Mouse (Mus musculus) mouse embryonic stem cell (cell line): Measurements from ENCODE around the gene Zfp72.

Source experiments
- in situ Hi-C, 2 experiments: fragments of 300-500 bp; cut with MboI; formaldehyde crosslinking; loops; 1 replicate in 1 of 2; 3 replicates in 1 of 2; pipeline ENCODE4 v1.14.3; 2019 to 2020; ENCODE audit warnings: low sequenced_read_pairs in 2 of 2, low pct_unique_long_range_greater_than_20kb in 1 of 2, mixed read lengths in 1 of 2; ENCODE audit not compliant: unreplicated experiment in 1 of 2

Zfp72 gene

DNA sequence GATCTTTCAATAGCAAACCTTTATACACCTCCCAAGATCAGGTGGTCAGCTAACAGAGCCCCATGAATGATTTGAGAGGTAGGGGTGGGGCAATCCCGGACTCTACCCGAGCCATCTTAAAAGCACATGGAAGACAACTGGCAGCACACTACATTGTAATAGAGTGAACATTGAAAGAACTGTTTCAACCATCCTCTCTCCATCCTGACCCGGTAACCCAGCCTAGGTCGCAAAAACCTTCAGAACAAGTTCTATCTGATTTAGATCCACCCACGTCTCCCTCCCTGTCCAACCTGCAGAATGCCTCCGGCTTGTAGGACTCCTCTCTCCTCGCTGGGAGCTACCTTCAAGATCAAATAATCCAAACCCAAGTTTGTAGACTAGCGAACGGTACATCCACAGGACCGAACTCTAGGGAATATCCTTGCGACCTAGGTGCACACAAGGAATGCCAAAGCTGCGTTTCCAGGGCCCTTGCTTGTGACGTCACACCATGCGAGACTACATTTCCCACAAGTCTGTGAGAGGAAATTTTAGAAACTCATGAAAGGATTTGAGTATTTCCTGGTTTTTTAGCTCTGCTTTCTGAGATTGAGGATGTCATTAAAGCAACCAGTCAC lies at the start of gene Zfp72:
Gene Zfp72, minus strand, starts transcription at position 466 of the 620 bp plus-strand sequence.
- in situ Hi-C loops, result no loop called here

DNA sequence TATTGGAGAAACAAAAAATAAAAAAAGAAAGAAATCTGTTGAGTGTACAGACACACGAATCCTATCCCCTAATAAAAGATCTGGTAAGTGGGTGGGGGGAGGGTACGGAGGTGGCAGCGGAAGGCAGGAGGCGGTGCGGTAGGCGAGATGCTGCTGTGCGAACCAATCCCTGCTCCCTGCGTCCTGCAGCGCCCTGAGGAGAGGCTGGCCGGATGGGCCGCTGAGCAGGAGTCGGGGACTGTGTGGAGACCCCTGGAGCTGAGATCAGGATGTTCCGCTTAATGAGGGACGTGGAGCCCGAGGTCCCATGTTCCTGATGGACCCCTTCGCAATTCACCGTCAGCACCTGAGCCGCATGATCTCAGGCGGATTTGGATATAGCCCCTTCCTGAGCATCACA lies 49.3 kb upstream of the Zfp72 start:
- in situ Hi-C loops, result no loop called here

DNA sequence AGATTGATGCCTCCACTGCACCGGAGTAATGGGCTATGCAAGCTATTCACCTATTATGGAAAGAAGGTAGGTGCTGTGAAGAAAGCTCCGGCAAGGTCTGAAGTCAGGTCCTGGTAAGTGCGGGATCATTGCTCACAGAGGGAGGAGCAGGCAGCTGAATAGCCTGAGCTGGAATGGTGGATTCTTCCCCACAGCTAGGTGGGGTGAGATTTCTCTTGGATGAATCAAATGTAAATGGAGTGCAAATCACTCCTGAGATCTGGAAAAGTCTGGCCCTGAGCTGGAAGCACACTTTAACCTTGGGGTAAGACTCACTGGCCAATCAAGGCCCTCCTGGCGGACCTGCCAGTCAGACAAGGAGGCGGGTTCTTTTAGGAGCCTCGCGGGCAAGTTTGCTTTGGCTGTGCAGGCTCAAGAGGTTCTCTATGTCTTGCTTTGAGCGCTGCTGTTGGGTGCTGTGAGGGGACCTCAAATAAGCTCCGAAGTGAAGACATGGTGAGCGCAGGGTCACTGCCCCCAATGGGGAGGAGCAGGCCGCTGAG lies 8.7 kb upstream of the Zfp72 start, which contains the start of gene Ftl1-ps1:
Gene Ftl1-ps1, plus strand, starts transcription at position 397 of the 542 bp plus-strand sequence.
- in situ Hi-C loops, result no loop called here

DNA sequence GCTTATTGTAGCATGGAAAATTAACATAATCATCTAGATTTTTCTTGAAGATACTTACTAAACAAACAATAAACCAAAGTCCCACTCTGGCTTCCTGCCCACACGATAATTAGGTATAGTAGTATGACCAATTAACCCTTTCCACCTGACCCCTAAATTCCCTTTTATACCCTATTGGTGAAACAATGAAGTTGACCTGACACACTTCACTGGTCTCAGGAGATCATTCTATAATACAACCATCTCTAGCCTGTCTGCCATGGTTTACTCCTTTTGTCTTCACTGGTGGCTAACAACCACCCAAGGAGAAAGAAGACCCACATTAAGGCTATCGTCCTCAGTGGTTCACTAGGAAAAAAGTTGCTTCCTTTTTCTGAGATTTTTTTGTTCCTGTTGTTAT lies 520 bp upstream of the Zfp72 start:
- in situ Hi-C loops, result no loop called here

DNA sequence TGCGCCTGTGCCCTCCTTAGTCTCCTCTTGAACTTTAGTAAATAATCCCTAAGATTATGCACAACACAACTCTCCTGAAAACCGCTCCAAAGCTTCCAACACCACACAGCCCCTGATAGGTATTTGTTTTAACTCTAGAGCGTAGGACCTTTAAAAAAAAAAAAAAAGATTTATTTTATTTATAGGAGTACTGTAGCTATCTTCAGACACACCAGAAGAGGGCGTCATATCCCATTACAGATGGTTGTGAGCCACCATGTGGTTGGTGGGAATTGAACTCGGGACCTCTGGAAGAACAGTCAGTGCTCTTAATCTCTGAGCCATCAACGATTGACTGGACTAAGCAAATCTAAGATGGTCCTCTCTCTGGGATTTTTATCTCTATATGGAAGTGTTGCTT lies 906 bp downstream of the Zfp72 start:
- in situ Hi-C loops, result no loop called here

DNA sequence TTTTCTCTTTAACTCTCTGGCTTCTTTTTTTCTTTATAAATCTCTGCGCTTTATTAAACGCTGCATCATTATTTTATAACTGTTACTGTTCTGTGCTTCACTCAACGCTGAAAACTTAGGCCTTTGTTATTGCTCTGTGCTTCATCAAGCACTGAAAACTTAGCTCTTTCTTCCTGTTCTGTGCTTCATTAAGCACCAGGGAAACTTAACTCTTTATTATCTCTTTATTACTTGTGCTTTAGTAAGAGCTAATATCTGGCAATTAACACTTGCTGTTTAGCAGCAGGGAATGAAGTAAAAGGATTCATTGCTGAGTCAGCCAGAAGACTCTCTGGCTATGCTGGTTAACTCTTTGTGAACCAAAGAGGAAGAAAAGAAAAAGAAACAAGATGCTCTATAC lies 8.3 kb downstream of the Zfp72 start:
- in situ Hi-C loops, result no loop called here

DNA sequence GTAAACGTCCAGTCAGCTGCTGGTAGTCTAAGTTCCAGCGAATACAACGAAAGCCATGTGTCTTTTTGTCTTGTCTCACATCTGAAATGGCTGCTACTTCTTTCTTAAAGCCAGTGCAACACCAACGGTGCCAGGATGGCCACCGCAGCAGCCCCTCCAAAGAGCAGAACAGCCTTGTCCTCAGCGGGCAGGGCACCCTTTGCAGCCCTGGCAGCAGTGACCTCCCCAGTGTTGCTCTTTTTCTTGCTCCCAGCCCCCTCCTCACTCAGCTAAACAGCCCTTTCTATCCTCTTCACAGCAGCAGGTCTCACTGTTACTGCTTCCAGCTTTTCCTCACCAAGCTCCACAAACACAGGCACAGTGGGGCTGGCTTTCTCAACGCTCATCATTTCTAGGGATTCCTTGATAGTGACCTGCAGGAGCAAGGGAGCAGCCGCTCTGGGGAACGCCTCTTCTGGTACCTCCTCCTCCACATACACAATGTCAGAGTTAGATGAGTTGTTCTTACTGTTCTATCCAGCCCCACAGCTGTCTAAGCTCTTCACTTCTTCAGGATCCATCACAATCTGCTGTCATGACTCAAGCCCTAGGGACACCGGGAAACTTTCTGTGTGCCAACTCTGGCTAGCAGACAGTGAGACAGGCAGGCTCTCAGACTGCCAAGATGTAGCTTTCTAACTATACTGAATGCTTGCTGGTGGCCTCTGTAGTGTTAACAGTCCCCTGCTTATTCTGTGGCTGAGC lies 8.9 kb downstream of the Zfp72 start:
- in situ Hi-C loops, result no loop called here

DNA sequence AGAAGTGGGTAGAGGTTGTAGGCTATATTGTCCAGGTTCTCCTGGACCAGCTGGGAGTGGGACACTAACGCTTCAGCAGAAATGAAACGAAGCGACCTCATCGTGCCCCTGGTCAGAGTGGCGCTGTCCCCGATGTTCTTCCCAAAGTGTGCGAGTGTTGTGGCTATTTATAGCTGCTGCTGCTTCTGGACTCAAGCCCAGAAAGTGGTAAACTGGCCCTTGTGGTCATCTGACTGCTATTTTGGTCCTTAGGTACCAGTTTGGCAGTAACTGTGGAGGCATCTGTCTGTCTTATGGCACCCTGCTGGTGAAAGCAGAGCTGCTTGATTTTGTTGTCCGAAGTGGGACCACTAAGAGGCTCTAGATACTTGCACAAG lies 26.8 kb downstream of the Zfp72 start, which contains the start of gene Lrrc14b:
Gene Lrrc14b, minus strand, starts transcription at position 147 of the 377 bp plus-strand sequence.
- in situ Hi-C loops, result no loop called here

DNA sequence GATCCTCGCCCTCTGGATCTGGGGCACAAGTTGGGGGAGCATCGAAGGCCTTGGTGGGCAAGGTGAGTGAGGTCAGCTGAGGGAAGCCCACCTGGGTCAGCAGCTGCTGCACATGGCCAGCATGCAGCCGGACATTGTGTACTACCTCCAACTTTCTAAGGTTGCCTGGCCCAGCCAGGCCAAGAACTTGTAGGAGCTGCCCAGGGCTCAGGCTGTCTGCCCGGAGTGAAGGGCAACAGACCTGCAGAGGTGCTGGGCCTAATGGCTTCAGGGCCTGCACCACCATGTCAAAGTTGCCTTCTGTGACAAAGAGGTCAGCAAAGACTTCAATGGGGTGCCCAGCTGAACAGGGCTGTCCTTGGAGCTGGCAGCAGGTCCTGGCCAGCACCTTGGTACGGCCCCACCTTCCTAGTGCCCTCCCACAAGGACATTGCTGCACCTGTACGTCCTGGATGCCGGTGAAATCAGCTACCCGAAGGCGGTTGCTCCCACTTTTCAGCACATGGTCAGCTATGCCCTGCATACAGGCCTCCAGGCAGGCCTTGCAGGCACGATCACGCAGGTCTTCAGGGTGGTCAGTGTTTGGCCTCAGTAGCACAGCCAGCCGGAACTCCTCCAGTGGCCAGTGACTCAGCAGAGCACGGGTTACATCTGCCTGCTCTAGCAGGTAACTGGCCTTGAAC lies 27.3 kb downstream of the Zfp72 start:
- in situ Hi-C loops, result no loop called here

DNA sequence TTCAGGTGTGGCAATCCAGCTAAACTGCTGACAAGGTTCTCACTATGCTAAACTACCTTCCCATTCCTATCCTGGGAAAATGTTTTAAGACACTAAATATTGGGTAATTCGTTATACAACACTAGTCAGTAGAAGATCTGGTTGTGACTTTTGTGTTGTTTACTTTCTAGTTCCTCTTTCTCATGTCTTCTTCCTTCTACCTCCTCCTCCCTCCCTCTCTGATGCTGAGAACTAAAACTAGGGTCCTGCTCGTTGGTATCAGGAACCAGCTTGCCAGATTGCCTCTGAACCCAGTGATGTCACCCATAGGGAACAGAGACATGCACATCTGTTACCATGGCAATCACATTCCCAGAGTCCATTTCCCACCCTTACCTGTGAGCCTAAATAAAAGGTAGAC lies 28.4 kb downstream of the Zfp72 start:
- in situ Hi-C loops, result no loop called here

DNA sequence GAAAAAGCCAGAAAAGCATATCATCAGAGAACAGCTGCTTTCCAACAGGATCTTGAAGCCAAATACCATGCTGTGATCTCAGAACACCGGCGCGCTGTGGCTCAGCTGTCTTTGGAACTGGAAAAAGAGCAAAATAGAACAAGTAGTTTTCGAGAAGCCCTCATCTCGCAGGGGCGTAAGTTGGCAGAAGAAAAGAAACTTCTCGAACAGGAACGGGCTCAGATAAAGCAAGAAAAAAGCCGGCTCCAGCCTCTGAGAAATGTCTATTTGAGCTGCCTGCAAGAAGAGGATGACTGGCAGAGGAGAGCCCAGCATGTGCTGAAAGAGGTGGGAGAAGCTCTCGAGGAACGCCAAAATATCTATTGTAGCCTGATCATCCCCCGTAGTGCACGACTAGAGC lies 34.1 kb downstream of the Zfp72 start:
- in situ Hi-C loops, result no loop called here

DNA sequence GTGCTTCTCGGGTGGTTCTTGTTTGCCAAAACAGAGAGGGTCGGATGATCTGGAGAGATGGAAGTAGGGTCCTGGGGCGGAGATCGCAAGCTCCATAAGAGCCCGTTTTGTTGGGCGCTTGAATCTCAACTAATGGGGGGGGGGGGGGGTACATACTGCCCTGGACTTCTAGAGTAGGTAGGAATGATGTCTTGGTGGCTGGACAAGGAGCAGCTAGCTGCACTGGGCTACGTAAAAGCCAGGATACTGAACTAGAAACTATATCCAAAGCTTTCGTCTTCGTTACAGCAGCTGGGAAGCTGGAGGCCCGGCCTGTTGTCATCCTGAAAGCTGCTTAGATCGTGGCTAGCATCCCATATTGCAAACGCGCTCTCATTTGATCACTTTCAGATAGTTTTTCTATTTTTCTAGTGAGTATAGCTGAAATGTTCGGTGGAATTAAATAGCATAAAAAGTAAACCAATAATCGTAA lies 40.2 kb downstream of the Zfp72 start:
- in situ Hi-C loops, result no loop called here

DNA sequence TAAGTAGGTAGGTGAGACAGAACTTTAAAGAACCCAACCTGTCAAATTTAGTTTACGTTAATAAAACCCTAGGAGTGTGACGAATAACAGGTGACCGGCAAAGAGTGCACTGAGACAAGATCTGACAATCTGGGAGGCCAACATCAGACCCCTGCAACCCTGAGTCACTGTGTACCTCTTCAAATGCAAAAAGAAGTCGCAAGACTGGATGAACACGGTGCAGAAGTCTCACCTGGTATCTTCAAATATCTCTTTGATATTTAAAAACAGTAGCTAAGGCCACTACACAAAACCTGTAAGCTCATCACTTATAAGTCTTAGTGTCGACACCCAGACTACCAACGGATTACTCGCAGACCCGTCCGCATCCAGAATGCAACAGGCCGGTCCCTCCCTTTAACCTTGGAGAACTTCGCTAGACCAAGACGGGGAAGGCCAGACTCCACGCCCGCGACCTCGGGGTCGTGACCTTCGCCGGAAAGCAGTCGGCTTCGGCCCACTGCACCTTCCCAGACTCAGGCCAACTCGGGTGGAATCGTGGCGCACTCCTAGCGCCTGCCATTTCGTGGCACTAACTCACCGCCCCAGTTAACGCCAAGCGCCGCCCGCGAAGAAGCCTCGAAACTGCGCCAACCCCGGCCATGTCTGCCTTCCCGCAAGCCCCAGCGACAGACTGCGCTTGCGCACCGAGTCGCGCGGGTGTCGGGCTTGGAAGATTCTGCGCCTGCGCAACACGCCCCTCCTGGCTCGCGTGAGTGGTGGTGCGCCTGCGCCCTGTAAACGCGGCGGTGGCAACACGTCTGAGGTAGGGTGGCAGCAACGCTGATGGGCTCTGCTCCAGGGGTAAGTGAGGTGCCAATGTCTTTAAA lies 40.8 kb downstream of the Zfp72 start, which contains the start of the genes Sdha and Ccdc127:
Gene Sdha, minus strand, starts transcription at position 715 of the 869 bp plus-strand sequence.
Gene Ccdc127, plus strand, starts transcription at position 744 of the 869 bp plus-strand sequence.
- in situ Hi-C loops, result loop anchor here in 1 of 2 experiments (25.0 kb wide), 1 partner anchor 188 kb away; no protein-coding TSS in a partner anchor

DNA sequence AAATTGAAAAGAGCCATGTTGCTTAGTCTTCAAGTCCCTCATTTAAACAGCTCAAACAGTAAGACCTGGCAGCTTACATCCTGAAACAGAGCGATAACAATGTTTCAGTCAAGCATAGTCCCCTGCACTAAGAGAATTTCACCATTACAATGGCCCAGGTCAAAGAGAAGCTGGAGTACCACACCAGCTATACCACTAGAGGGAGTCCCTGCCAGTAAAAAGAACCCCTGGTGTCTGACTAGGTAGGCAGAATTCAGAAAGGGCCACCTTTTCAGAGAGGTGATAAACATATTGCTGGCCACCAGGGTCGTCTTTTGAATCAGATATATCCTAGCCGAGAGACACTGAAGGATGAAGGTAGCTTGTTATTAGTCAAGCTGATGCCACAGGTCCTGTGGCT lies 49.6 kb downstream of the Zfp72 start:
- in situ Hi-C loops, result loop anchor here in 1 of 2 experiments (25.0 kb wide), 1 partner anchor 196 kb away; no protein-coding TSS in a partner anchor

DNA sequence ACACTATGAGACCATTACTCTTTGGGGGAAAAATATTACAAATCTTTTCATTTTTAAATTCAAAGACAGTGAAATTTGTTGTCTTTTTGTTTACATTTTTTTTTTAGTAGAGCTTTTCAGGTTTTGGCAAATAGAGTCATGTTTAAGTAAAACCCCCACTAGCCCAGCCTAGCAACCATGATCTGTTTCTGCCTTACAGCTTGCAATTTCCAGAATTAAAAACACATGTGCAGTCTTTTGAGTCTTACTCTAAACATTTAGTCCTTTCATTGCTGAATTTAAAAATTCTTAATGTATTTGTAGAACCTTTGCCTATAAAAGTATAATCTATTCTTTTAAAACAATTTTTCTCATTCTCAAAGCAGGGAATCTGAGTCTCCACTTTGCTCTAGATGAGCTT lies 61.3 kb downstream of the Zfp72 start:
- in situ Hi-C loops, result loop anchor here in 1 of 2 experiments (25.0 kb wide), 1 partner anchor 208 kb away; no protein-coding TSS in a partner anchor
